Mouse (Mus musculus) gastrocnemius, adult 8-10 months (tissue): ENCODE results near the gene Arhgap30. TPM values are rescaled to one million over a fixed set of nuclear protein-coding genes. Genes with fewer than 3 reads are reported as not detected.

Experiments
- total RNA-seq, 4 experiments: library from RNA; stranded (reverse); gene quantifications; 2 replicates each; pipeline ENCODE4 v1.2.4; 2022

The Arhgap30 gene
- total RNA-seq, 4 experiments from 2014 or later, result 0.34 to 0.63 (median 0.44) TPM

Other genes starting within 250 kb of the Arhgap30 start
- gene Sdhc, start 238.4 kb upstream of the Arhgap30 start, total RNA-seq, result 100 to 1,000 TPM; 597 to 760 (median 703) TPM
- gene Mpz, start 238.2 kb upstream of the Arhgap30 start, total RNA-seq, result 10 to 100 TPM in 3 of 4 experiments, 1 to 10 TPM in 1; 5.2 to 26.1 (median 16.9) TPM
- 10 to 100 TPM; 40.2 to 94.7 (median 71.0) TPM for gene Pcp4l1, start 192.7 kb upstream of the Arhgap30 start, total RNA-seq
- under 1 TPM in 1 of 4 experiments, not detected in 3; 0.21 TPM for gene Nr1i3, start 175.0 kb upstream of the Arhgap30 start, total RNA-seq
- gene Tomm40l, start 166.4 kb upstream of the Arhgap30 start, total RNA-seq, result 10 to 100 TPM; 46.4 to 50.9 (median 50.4) TPM
- gene Apoa2, start 163.9 kb upstream of the Arhgap30 start, total RNA-seq, result 1 to 10 TPM in 2 of 4 experiments, not detected in 2; 1.5 to 6.1 TPM
- gene Fcer1g, start 154.6 kb upstream of the Arhgap30 start, total RNA-seq, result 1 to 10 TPM in 3 of 4 experiments, under 1 TPM in 1; 0.85 to 3.1 (median 2.3) TPM
- under 1 TPM in 2 of 4 experiments, not detected in 2; 0.09 to 0.36 TPM for gene Adamts4, start 138.5 kb upstream of the Arhgap30 start, total RNA-seq
- 100 to 1,000 TPM; 830 to 997 (median 868) TPM for gene Ndufs2, start 137.6 kb upstream of the Arhgap30 start, total RNA-seq
- gene B4galt3, start 118.6 kb upstream of the Arhgap30 start, total RNA-seq, result 10 to 100 TPM in 2 of 4 experiments, 1 to 10 TPM in 2; 8.7 to 14.1 (median 10.9) TPM
- 10 to 100 TPM in 2 of 4 experiments, 1 to 10 TPM in 2; 7.3 to 10.7 (median 9.0) TPM for gene Ppox, start 107.8 kb upstream of the Arhgap30 start, total RNA-seq
- 10 to 100 TPM; 15.3 to 19.3 (median 16.2) TPM for gene Usp21, start 101.0 kb upstream of the Arhgap30 start, total RNA-seq
- gene Ufc1, start 93.9 kb upstream of the Arhgap30 start, total RNA-seq, result 100 to 1,000 TPM; 102 to 110 (median 106) TPM
- gene Dedd, start 59.8 kb upstream of the Arhgap30 start, total RNA-seq, result 10 to 100 TPM; 31.9 to 39.7 (median 37.3) TPM
- gene Nit1, start 43.3 kb upstream of the Arhgap30 start, total RNA-seq, result 10 to 100 TPM; 25.6 to 30.3 (median 29.0) TPM
- 100 to 1,000 TPM in 2 of 4 experiments, 10 to 100 TPM in 2; 46.7 to 104 (median 77.5) TPM for gene Pfdn2, start 43.3 kb upstream of the Arhgap30 start, total RNA-seq
- gene Klhdc9, start 28.2 kb upstream of the Arhgap30 start, total RNA-seq, result not detected
- gene Nectin4, start 18.9 kb upstream of the Arhgap30 start, total RNA-seq, result not detected
- 10 to 100 TPM; 29.3 to 35.5 (median 33.0) TPM for gene Usf1, start 22.4 kb downstream of the Arhgap30 start, total RNA-seq
- gene Tstd1, start 29.9 kb downstream of the Arhgap30 start, total RNA-seq, result under 1 TPM in 2 of 4 experiments, not detected in 2; 0.51 to 0.58 TPM
- 1 to 10 TPM; 3.6 to 5.9 (median 4.2) TPM for gene F11r, start 48.6 kb downstream of the Arhgap30 start, total RNA-seq
- 1 to 10 TPM in 3 of 4 experiments, under 1 TPM in 1; 0.90 to 1.3 (median 1.2) TPM for gene Alyref2, start 114.5 kb downstream of the Arhgap30 start, total RNA-seq
- not detected for gene Itln1, start 146.3 kb downstream of the Arhgap30 start, total RNA-seq
- under 1 TPM in 1 of 4 experiments, not detected in 3; 0.19 TPM for gene Cd244a, start 170.2 kb downstream of the Arhgap30 start, total RNA-seq
- gene Ly9, start 218.5 kb downstream of the Arhgap30 start, total RNA-seq, result under 1 TPM in 2 of 4 experiments, not detected in 2; 0.18 to 0.27 TPM